ENCODE assay signal across 8 mouse cellular contexts in genomic region chr7:142084395-142084794, GRCm38 (mm10). TPM values are rescaled to one million over a fixed set of nuclear protein-coding genes. Genes with fewer than 3 reads are reported as not detected.
DNase-seq lines count a peak whose midpoint lies in the region; ATAC-seq lines count a peak whose summit lies in the region.

No protein-coding gene starts in this region.

- 0 out of 2 replicates have a peak, but pooled peaks have one; percentile 12 for ATAC-seq in common myeloid progenitor, adult 5-6 weeks (replicated peaks; ENCODE audit: low read depth, poor library complexity, severe bottlenecking)

- peak; percentile 70 for DNase-seq in cerebellum, adult 9-11 months
- DNase-seq in cerebellum, postnatal 36 days, result no peak
- DNase-seq in kidney, postnatal 10 days, result peak; percentile 23
- no peak for DNase-seq in kidney, postnatal 25 days
- DNase-seq in lung, postnatal 10 days, result peak; percentile 52
- no peak for DNase-seq in layer of hippocampus, adult 8-10 months (ENCODE audit: low spot score in 2 of 2)
- DNase-seq in layer of hippocampus, postnatal 14 days (ENCODE audit: low spot score in 2 of 2), result no peak

RNA-seq across cellular contexts. Expression of gene Dusp8, which starts 11.2 kb away (rescaled TPM):
- total RNA-seq in common myeloid progenitor, adult 5-6 weeks (2017), result under 0.01 TPM in 1 of 2 replicates, not detected in the other
- 100 to 1,000 TPM; 103 to 110 (median 106) TPM for total RNA-seq in layer of hippocampus, adult 8-10 months (2022)
- total RNA-seq in layer of hippocampus, postnatal 14 days (2021), result 100 to 1,000 TPM; 139 to 140 TPM

RNA-seq across cellular contexts. Expression of gene Mob2, which starts 23.5 kb away (rescaled TPM):
- 41.2 and 45.7 TPM in 2 replicates for total RNA-seq in common myeloid progenitor, adult 5-6 weeks (2017)
- total RNA-seq in layer of hippocampus, adult 8-10 months (2022), result 10 to 100 TPM; 28.9 to 34.4 (median 30.9) TPM
- 10 to 100 TPM; 23.6 to 27.1 TPM for total RNA-seq in layer of hippocampus, postnatal 14 days (2021)

RNA-seq across cellular contexts. Expression of gene Gm45618, which starts 36.1 kb away (rescaled TPM):
- not detected in 2 replicates for total RNA-seq in common myeloid progenitor, adult 5-6 weeks (2017)
- total RNA-seq in layer of hippocampus, adult 8-10 months (2022), result not detected
- not detected for total RNA-seq in layer of hippocampus, postnatal 14 days (2021)

RNA-seq across cellular contexts. Expression of gene Gm39115, which starts 51.4 kb away (rescaled TPM):
- total RNA-seq in common myeloid progenitor, adult 5-6 weeks (2017), result not detected in 2 replicates
- not detected for total RNA-seq in layer of hippocampus, adult 8-10 months (2022)
- not detected for total RNA-seq in layer of hippocampus, postnatal 14 days (2021)

Comparison
In these comparisons a context has a peak if more than half of its experiments do, and no peak if none do; other contexts are left out.
1. DNase-seq: peak in cerebellum, adult 9-11 months (single experiment), kidney, postnatal 10 days (single experiment) and lung, postnatal 10 days (single experiment); none in cerebellum, postnatal 36 days (0 of 2), kidney, postnatal 25 days (0 of 2), layer of hippocampus, adult 8-10 months (0 of 2) and layer of hippocampus, postnatal 14 days (0 of 2).
2. RNA of gene Dusp8, which starts 11.2 kb away (total RNA-seq): 139 to 140 TPM in layer of hippocampus, postnatal 14 days and 103 to 110 TPM in layer of hippocampus, adult 8-10 months; under 0.01 TPM in common myeloid progenitor, adult 5-6 weeks; every median in the first group is over 100 times any median in the second.